Mouse (Mus musculus) G1E (cell line): ENCODE data around the gene Gm20422. TPM values are rescaled to one million over a fixed set of nuclear protein-coding genes. Genes with fewer than 3 reads are reported as not detected.

Experiments
- ATAC-seq: 2 replicates; pipeline ENCODE4 v1.8.0; 2016; ENCODE audit warnings: mild to moderate bottlenecking; ENCODE audit not compliant: insufficient number of reproducible peaks, poor library complexity, low FRiP score, severe bottlenecking; ENCODE audit errors: extremely low read depth
- DNase-seq: peaks from one replicate; pipeline ENCODE4 v3.0.0; 2012; ENCODE audit warnings: low spot score
- H3K27me3 ChIP-seq: 2 replicates; pipeline ENCODE4 v1.6.1; 2012; ENCODE audit warnings: mild to moderate bottlenecking, low read length, inconsistent platforms; ENCODE audit not compliant: insufficient read depth
- H3K36me3 ChIP-seq: replicated peaks from 2 replicates; pipeline ENCODE3; 2012; ENCODE audit warnings: mild to moderate bottlenecking, inconsistent platforms
- H3K4me1 ChIP-seq: 2 replicates; pipeline ENCODE4 v1.6.1; 2012; ENCODE audit warnings: low read depth, low read length, inconsistent platforms, mixed read lengths; ENCODE audit not compliant: insufficient read depth
- H3K4me3 ChIP-seq: 2 replicates; pipeline ENCODE4 v1.5.1; 2012; ENCODE audit warnings: low read depth, mild to moderate bottlenecking, inconsistent platforms, low read length, moderate library complexity, mixed read lengths
- H3K9me3 ChIP-seq: replicated peaks from 2 replicates; pipeline ENCODE4 v1.6.1; 2012; ENCODE audit warnings: inconsistent platforms
- CTCF ChIP-seq: IDR thresholded peaks from 2 replicates; pipeline ENCODE4 v1.5.1; 2012; ENCODE audit warnings: low read depth, low read length, inconsistent platforms, mixed read lengths
- GATA1 ChIP-seq: IDR thresholded peaks from 2 replicates; pipeline ENCODE4 v1.6.1; 2012; ENCODE audit warnings: borderline replicate concordance, low read length, inconsistent platforms, mixed read lengths
- GATA2 ChIP-seq: IDR thresholded peaks from 2 replicates; pipeline ENCODE4 v1.6.1; 2012; ENCODE audit warnings: low read depth, low read length, inconsistent platforms, borderline replicate concordance
- POLR2AphosphoS5 ChIP-seq: IDR thresholded peaks from 2 replicates; pipeline ENCODE4 v1.6.1; 2012; ENCODE audit warnings: low read depth, low read length, inconsistent platforms; ENCODE audit not compliant: insufficient replicate concordance
- TAL1 ChIP-seq: conservative IDR thresholded peaks from 2 replicates; pipeline ENCODE4 v1.6.1; 2012; ENCODE audit warnings: low read depth, low read length, inconsistent platforms, mixed read lengths
- polyA plus RNA-seq: library from polyadenylated mRNA; stranded (reverse); fragments of >175 nt; gene quantifications from 2 replicates; pipeline ENCODE4 v1.2.3, GENCODE M21; 2012
- total RNA-seq, 2 experiments: library from RNA; stranded (forward) in 1 of 2; stranded (reverse) in 1 of 2; fragments of 200-1000 nt in 1 of 2; fragments of >200 nt in 1 of 2; fragmentation: Nextera tagmentation in 1 of 2; gene quantifications; 2 replicates each; pipeline ENCODE4 v1.2.3; 2014 to 2017

Gm20422 gene
- total and polyA plus RNA-seq, 3 experiments, result 0.38 to 1.4 TPM; not detected in 1

DNA sequence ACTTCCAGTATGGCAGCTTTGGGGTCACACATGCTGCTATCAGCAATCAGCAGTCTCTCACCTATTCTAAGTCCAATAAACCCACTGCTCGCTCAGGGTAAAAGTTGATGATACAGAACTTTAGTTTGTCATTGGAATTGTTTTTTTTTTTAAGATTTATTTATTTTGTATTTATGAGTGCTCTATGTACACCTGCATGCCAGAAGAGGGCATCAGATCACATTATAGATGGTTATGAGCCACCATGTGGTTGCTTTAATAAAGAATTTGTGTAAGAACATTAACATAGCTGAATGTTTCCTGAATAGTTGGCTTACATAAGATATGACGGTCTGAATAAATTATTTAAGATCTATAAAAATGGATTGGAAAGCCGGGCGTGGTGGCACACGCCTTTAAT is 16.4 kb downstream of the Gm20422 start:
- DNase-seq, result no peak

GRCm38 (mm10) chr8:69752437-69752836 is 22.2 kb downstream of the Gm20422 start:
- Histone ChIP-seq H3K9me3 (no peaks in the 10 kb centered on the region), H3K27me3 (no peaks in the 10 kb centered on the region), H3K4me3 (no peak overlapping the region), H3K4me1 (peaks cover 16% of the 10 kb centered on the region), H3K36me3 (peaks cover 18% of the 10 kb centered on the region)
- ATAC-seq (no peak), DNase-seq (no peak)
- TF ChIP-seq GATA1 (no peak), POLR2AphosphoS5 (no peak), CTCF (no peak), GATA2 (no peak), TAL1 (no peak)

More for the DNA sequence above, 16.4 kb downstream of the Gm20422 start:
- no peaks in the 10 kb centered on the region for H3K9me3 ChIP-seq
- H3K4me1 ChIP-seq, result no peaks in the 10 kb centered on the region; the same call in 1 of the 2 replicates
- no peak for TF ChIP-seq TAL1
- H3K36me3 ChIP-seq, result peaks cover 58% of the 10 kb centered on the region
- ATAC-seq, result no peak
- no peaks in the 10 kb centered on the region for H3K27me3 ChIP-seq
- no peak overlapping the region for H3K4me3 ChIP-seq

- Histone ChIP-seq H3K9me3 (no peaks in the 10 kb centered on the region), H3K4me1 (peaks cover 16% of the 10 kb centered on the region), H3K36me3 (peaks cover 16% of the 10 kb centered on the region), H3K27me3 (no peaks in the 10 kb centered on the region), H3K4me3 (peak within 1 kb of the TSS; percentile 94)
- TF ChIP-seq CTCF (no peak), GATA1 (no peak), GATA2 (no peak), TAL1 (no peak), POLR2AphosphoS5 (no peak)
- DNase-seq (peak; percentile 91), ATAC-seq (peak; percentile 96)
These were observed 24.9 kb downstream of the Gm20422 start, which contains the start of gene Zfp963 for GRCm38 (mm10) chr8:69749544-69750454. Gene Zfp963, minus strand, starts transcription at chr8:69749970.

- TF ChIP-seq CTCF, result no peak
- no peak for TF ChIP-seq GATA1
- TF ChIP-seq POLR2AphosphoS5, result no peak
- TF ChIP-seq GATA2, result no peak
- no peak for TF ChIP-seq TAL1
- no peaks in the 10 kb centered on the region for H3K9me3 ChIP-seq
- peaks cover 5% of the 10 kb centered on the region; the same call in 1 of the 2 replicates for H3K27me3 ChIP-seq
- no peak overlapping the region for H3K4me3 ChIP-seq
- H3K4me1 ChIP-seq, result no peaks in the 10 kb centered on the region
- peaks cover 13% of the 10 kb centered on the region for H3K36me3 ChIP-seq
- DNase-seq (no peak), ATAC-seq (no peak)
These were observed 33.5 kb downstream of the Gm20422 start for GRCm38 (mm10) chr8:69741231-69741630.

GRCm38 (mm10) chr8:69740763-69741162 is 33.9 kb downstream of the Gm20422 start:
- no peaks in the 10 kb centered on the region for H3K9me3 ChIP-seq
- no peak for TF ChIP-seq GATA2
- no peak for TF ChIP-seq GATA1
- no peak for TF ChIP-seq TAL1
- TF ChIP-seq CTCF, result no peak
- no peak for TF ChIP-seq POLR2AphosphoS5
- ATAC-seq, result no peak
- no peak for DNase-seq
- H3K27me3 ChIP-seq, result peaks cover 5% of the 10 kb centered on the region; the same call in 1 of the 2 replicates
- no peak overlapping the region for H3K4me3 ChIP-seq
- no peaks in the 10 kb centered on the region for H3K4me1 ChIP-seq
- H3K36me3 ChIP-seq, result peaks cover 11% of the 10 kb centered on the region

GRCm38 (mm10) chr8:69735495-69735894 is 39.2 kb downstream of the Gm20422 start:
- H3K4me1 ChIP-seq, result no peaks in the 10 kb centered on the region
- no peaks in the 10 kb centered on the region for H3K36me3 ChIP-seq
- ATAC-seq, result no peak
- TF ChIP-seq TAL1, result no peak
- no peak for TF ChIP-seq GATA2
- TF ChIP-seq POLR2AphosphoS5, result no peak
- no peak for TF ChIP-seq GATA1
- TF ChIP-seq CTCF, result no peak
- peaks cover 5% of the 10 kb centered on the region; the same call in 1 of the 2 replicates for H3K27me3 ChIP-seq
- DNase-seq, result no peak
- no peak overlapping the region for H3K4me3 ChIP-seq
- no peaks in the 10 kb centered on the region for H3K9me3 ChIP-seq

- DNase-seq (peak; percentile 5), ATAC-seq (no peak)
- H3K36me3 ChIP-seq, result peaks cover 24% of the 10 kb centered on the region
- H3K9me3 ChIP-seq, result no peaks in the 10 kb centered on the region
- H3K27me3 ChIP-seq, result peaks cover 3% of the 10 kb centered on the region; the same call in 1 of the 2 replicates
- H3K4me1 ChIP-seq, result peaks cover 28% of the 10 kb centered on the region
- TF ChIP-seq TAL1, result no peak
- TF ChIP-seq GATA2, result no peak
- no peak for TF ChIP-seq POLR2AphosphoS5
- H3K4me3 ChIP-seq, result peak overlapping the region; percentile 99
These were observed 57.5 kb downstream of the Gm20422 start for GRCm38 (mm10) chr8:69717232-69717580.
